Mouse (Mus musculus) lung, postnatal 14 days (tissue): ENCODE results near the gene Smyd1.

Experiments used
- DNase-seq: peaks from one replicate; pipeline ENCODE4 v3.0.0; 2021

The Smyd1 gene

DNA sequence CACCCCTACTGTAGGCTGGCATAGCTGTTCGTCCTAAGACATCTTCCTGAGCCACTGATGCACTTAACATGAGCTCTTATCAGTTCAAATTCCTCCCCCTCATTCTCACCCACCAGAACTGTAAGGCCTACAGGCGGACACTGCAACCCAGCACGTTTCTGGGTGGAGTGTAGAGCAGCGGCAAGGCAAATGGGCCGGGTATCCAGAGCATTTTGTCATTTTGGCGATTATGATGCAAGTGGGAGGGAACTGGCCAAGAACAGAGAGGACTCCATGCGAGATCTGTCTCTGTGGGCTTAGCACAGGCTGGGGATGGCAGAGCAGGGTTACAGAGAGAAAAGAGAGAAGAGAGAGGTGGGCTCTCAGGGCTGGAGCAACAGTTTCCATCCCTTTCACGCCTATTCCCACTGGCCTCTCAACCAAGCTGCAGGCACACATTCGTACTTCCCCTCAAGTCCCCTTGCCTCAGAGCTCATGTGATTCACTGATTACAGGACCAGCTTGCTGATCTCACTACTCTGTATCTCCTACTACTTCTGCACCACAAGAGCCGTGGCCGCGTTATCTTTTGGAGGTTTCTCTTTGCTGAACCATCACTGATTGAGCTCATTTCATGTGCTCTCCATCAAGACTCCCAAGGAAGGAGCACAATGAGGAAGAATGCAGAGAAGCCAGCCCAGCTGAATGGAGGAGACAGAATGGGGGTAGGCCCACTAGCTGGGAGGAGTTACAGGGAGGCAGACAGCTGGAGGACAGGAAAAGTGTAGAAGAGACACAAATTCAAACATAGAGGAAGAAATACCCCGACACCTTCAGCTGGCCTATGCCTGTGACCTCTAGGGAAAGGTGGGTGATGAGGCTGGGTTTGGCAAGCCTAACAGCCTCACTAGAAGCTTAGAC is 124.1 kb downstream of the Smyd1 start:
- no peak for DNase-seq

DNA sequence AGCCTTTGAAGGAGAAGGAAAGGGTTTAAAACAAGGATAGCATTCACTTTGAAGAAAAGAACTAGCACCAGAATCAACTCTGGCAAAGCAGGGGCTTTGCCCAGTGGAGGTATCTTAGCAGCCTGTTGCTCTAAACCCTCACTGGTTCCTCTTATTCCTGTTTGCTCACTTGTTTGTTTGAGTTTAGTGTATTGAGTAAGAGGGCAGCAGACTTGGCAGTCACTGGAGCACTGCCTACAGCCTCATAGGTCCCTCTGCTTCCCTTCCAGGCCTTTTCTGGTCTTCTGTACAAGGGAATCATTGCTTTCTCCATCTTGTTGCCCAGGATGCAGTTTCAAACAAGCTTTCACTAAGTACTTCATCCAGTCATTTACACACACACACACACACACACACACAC is 125.9 kb downstream of the Smyd1 start:
- no peak for DNase-seq

DNA sequence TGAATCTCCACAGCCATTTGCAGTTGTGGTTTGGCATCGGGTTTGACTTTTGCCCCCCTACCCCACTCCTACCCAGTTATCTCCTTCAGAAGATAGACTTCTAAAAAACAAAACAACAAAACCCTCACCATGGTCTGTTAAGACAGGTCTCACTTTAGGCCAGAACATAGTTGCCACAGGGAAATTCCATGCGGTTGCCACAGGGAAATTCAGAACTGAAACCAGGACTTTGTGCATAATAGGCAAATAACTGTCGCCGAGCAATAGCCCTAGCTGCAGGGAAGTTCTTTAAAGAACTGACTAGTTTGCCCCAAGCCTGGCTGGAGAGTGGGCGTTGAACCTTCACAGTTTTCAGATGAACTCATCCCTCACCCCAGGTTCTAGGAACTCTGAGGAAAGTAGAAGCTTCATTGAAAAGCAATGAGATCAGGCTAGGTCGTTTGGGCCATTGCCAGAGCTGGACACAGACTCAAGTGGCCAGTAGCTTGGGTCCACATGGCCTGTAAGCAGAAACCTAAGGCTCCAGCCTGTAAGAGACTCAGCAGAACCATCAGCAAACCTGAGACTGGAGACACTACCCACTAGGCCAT is 128.8 kb downstream of the Smyd1 start:
- peak; percentile 6 for DNase-seq

GRCm38 (mm10) chr6:71190501-71190900 is 131.5 kb downstream of the Smyd1 start:
- DNase-seq, result no peak

GRCm38 (mm10) chr6:71189578-71189977 is 132.5 kb downstream of the Smyd1 start:
- DNase-seq, result no peak

DNA sequence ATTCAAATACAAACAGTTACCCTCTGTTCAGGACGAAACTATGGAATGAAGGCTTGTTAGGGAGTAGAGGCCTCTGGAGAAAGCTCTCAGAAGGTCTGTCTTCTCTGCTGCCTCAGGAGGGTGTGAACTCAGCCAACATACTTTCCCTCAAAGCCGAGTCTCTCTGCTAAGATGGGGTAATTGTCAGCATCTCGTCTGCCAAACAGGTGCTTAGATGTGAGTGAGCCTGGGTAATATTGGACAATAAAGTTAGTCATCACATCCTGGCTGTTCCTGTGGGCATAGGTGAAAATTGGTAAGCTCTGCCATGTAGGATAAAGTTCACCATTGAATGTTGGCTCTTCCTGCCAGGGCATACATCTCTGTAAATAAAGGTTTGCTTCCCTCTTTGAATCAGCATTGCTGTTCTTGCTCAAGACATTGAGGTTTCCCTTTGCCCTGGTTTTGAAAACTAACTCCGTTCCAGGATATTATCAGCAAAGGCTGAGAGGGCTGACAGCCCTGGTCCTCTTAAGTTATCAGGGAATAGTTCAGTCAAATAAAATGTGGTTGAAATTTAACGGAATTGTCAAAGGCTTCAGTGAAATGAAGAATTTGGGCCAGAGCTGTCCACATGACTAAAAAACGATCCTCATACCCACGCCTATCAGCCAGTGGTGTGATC is 137.0 kb downstream of the Smyd1 start:
- DNase-seq, result no peak

DNA sequence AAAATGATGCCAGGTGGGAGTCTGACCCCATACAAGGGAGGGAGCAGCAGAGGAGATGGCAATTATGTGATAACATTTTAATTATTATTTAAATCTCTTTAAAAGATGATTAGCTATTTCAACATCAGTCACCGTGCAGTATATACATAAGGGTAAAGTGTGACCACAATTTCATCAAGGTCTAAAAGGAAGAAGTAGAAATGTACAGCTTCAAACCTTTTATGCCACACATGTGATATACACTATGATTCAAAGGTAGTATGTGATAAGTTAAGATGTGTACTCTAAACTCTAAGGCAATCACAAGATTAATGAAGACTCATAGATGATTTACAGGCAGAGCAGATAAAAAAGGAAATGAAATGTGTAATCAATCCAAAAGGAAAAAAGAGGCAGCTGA is 141.4 kb downstream of the Smyd1 start:
- DNase-seq, result no peak

DNA sequence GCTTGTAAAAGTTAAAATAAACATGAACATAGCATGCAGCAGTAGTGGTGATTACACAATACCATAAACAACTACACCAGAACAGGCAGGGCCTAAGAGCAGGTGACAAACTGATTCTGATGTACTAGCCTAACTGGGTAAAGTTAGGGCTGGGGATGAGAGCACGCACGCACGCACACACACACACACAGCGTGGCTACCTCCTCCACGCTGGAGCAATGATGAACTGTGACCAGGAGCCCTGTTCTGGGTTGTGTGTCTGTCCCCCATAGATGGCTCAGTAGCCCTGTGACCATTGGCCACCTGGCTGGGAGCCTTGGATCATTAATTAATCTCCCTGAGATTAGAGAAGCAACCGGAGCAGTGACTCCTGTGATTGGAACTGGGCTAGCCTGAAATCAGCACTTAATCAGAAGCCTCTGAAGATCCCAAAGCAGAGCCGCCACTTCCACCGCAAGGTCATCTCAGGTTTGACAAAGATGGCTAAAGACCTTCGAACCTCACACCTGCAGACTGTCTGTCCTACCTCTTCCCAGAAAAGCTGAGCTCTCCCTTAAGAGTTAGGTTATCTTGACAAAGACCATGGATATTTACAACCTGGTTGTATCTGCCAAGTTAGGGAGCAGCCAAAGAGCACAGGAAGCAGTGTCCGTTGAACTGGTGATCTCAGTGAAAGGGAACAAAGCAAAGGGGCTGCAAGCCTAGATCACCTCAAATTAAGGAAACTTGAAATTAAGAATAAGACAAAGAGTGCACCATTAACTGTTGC is 149.0 kb downstream of the Smyd1 start:
- no peak for DNase-seq

DNA sequence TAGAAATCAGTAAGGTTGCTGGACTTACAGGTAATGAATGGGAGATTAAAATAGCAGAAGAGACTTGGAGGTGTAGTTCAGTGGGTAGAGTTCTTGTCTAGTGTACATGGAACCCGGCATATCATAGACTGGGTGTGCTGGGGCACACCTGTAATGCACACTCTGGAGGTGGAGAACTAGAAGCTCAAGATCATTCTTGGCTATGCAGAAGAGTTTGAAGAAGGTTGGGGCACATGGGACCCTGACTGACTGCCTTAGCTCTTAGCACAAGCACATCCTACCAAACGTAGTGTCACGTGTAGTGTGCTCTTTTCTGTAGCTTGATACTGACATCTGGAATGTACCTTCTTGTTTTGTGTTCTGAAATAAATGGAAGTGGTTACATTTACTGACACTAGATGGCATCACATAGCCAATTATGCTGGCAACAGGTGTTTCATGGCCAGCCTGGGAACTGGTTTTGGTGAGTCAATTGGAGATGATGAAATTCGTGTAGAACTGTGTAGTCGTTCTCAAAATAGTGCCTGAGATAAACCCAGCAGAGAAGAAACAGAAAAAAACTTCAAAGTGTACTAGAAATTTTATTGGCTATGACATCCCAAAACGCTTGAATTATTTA is 155.4 kb downstream of the Smyd1 start:
- no peak for DNase-seq

DNA sequence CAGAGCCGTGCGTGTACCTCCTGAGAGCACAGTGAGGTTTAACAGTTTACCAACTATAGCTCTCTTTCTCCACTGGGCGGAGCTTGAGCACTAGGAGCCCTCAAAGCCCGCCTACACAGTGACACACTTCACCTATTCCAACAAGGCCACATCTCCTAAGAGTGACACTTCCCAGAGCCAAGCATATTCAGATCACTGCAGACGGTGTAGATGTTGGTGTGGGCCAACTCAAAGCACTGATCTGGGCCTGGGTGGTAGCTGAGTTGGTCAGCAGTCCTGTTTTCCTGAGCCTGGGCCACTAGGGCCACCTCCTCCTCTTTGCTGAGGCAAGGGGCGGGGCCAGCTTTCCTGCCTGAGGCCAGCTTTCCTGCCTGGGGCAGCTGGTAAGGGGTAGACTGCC is 157.6 kb downstream of the Smyd1 start:
- DNase-seq, result no peak
